Mouse (Mus musculus) liver, adult 2 months (tissue): ENCODE measurements around the gene Gm10800. TPM values are rescaled to one million over a fixed set of nuclear protein-coding genes. Genes with fewer than 3 reads are reported as not detected.
"Not testable (repeated sequence)": the region's sequence is repeated elsewhere in the genome, so short reads cannot be mapped to it uniquely, and the experiment has no call there.

ENCODE experiments used
- DNase-seq: peaks from one replicate; pipeline ENCODE4 v3.0.0-alpha.2; 2011; ENCODE audit warnings: low read depth, low spot score; ENCODE audit errors: extremely low read depth
- H3K27ac ChIP-seq: fragments of 200-500 bp; replicated peaks from 2 replicates; pipeline ENCODE4 v1.5.1; 2012; ENCODE audit warnings: low read depth, mild to moderate bottlenecking, control low read depth, inconsistent platforms, low read length; ENCODE audit not compliant: insufficient read depth
- H3K27me3 ChIP-seq: fragments of 200-500 bp; 2 replicates; pipeline ENCODE4 v1.6.1; 2012; ENCODE audit warnings: mild to moderate bottlenecking, moderate library complexity, low read length, inconsistent platforms; ENCODE audit not compliant: control insufficient read depth, insufficient read depth
- H3K36me3 ChIP-seq: fragments of 200-500 bp; 2 replicates; pipeline ENCODE4 v1.6.1; 2012; ENCODE audit warnings: low read length, inconsistent platforms; ENCODE audit not compliant: control insufficient read depth, insufficient read depth
- H3K4me1 ChIP-seq: fragments of 200-500 bp; 2 replicates; pipeline ENCODE4 v1.6.1; 2011; ENCODE audit warnings: low read length; ENCODE audit not compliant: control insufficient read depth, insufficient read depth
- H3K4me3 ChIP-seq: fragments of 200-500 bp; 2 replicates; pipeline ENCODE4 v1.5.1; 2011; ENCODE audit warnings: low read depth, mild to moderate bottlenecking, control low read depth, low read length, moderate library complexity; ENCODE audit not compliant: insufficient read depth
- H3K79me2 ChIP-seq: fragments of 200-500 bp; 2 replicates; pipeline ENCODE4 v1.6.1; 2012; ENCODE audit warnings: inconsistent platforms, mild to moderate bottlenecking, low read length, moderate library complexity; ENCODE audit not compliant: control insufficient read depth, insufficient read depth
- H3K9ac ChIP-seq: fragments of 200-500 bp; 2 replicates; pipeline ENCODE4 v1.6.1; 2012; ENCODE audit warnings: low read depth, mild to moderate bottlenecking, control low read depth, inconsistent platforms, low read length
- CTCF ChIP-seq: fragments of 200-500 bp; IDR thresholded peaks from 2 replicates; pipeline ENCODE4 v1.5.1; 2011; ENCODE audit warnings: low read depth, low read length, control low read depth
- POLR2A ChIP-seq: fragments of 200-500 bp; IDR thresholded peaks from 2 replicates; pipeline ENCODE4 v1.6.1; 2011; ENCODE audit warnings: low read length, control low read depth; ENCODE audit not compliant: insufficient read depth; ENCODE audit errors: extremely low read depth
- WGBS: fragments of 180-500 bp; shearing (Covaris S2); methylation state at CpG from one replicate; pipeline ENCODE4 v1.1.7; 2018; 5-methylcytosine and 5-hydroxymethylcytosine counted together
- polyA plus RNA-seq: library from polyadenylated mRNA; depleted of rRNA; stranded (reverse); fragments of >200 nt; gene quantifications from 2 replicates; pipeline ENCODE4 v1.2.3, GENCODE M21; 2012; rRNA removed
- total RNA-seq: library from RNA; depleted of rRNA; stranded (reverse); fragments of >200 nt; gene quantifications from 2 replicates; pipeline ENCODE4 v1.2.3, GENCODE M21; 2014; rRNA removed

The Gm10800 gene
- total RNA-seq (14.5 and 54.6 TPM in 2 replicates), polyA plus RNA-seq (0.57 TPM in 1 of 2 replicates, not detected in the other)

DNA sequence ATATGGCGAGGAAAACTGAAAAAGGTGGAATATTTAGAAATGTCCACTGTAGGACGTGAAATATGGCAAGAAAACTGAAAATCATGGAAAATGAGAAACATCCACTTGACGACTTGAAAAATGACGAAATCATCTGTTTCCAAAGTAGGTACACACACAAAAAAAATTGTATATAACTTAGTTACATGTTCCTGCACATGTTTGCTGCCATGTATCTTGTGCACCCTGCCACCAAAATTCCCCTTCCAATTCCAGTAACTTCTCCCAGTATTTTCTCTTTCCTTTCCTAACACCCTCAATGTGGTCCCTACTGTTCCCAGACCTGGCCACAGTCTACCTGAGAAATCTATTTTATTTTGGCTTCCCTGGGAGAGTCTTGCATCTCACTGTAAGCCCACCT lies at the start of gene Gm10800:
Gene Gm10800, minus strand, starts transcription at position 101 of the 400 bp plus-strand sequence.
- not testable (repeated sequence) for H3K36me3 ChIP-seq, DNase-seq, H3K9ac ChIP-seq, H3K27me3 ChIP-seq, H3K27ac ChIP-seq, H3K4me3 ChIP-seq, H3K79me2 ChIP-seq, H3K4me1 ChIP-seq
- 84% methylated on average over 4 of the region's 4 CpGs for WGBS

- Histone ChIP-seq H3K4me3 (no peak overlapping the region), H3K9ac (no peak overlapping the region), H3K27ac (no peak overlapping the region), H3K4me1 (no peaks in the 10 kb centered on the region), H3K27me3 (no peaks in the 10 kb centered on the region), H3K36me3 (no peaks in the 10 kb centered on the region), H3K79me2 (no peaks in the 10 kb centered on the region)
- DNase-seq: no peak
- 96% methylated on average over 1 of the region's 1 CpGs for WGBS
- no peak for TF ChIP-seq CTCF
- no peak for TF ChIP-seq POLR2A
Observed at GRCm38 (mm10) chr2:98697533-98697932, 30.4 kb upstream of the Gm10800 start.

GRCm38 (mm10) chr2:98661937-98662336 lies 5.2 kb downstream of the Gm10800 start, which contains the start of gene Gm10801:
Gene Gm10801, plus strand, starts transcription at chr2:98662237.
- not testable (repeated sequence) for H3K36me3 ChIP-seq, H3K4me1 ChIP-seq
- 78% methylated on average over 5 of the region's 5 CpGs for WGBS

More at GRCm38 (mm10) chr2:98661937-98662336, 5.2 kb downstream of the Gm10800 start, which contains the start of gene Gm10801:
- H3K9ac ChIP-seq, H3K27ac ChIP-seq, DNase-seq, H3K27me3 ChIP-seq, H3K79me2 ChIP-seq, H3K4me3 ChIP-seq: not testable (repeated sequence)

Other genes starting within 250 kb of the Gm10800 start
- 2.6 and 12.1 TPM in 2 replicates for gene Gm10801, start 5.1 kb downstream of the Gm10800 start, total RNA-seq
- not detected in 2 replicates for gene Gm10801, start 5.1 kb downstream of the Gm10800 start, polyA plus RNA-seq